Mouse (Mus musculus): Measurements from ENCODE around the gene Tom1.

GRCm38 (mm10) chr8:75110093-75110492, 76.6 kb downstream of the Tom1 start:
- TF ChIP-seq GATA1 (IDR thresholded peaks at IDR 0.05; ENCODE audit: low read length) (no peak), TAL1 (IDR thresholded peaks at IDR 0.05; ENCODE audit: low read length) (no peak)
